Mouse (Mus musculus) lung, adult 2 months (tissue): ENCODE data around the gene Fam198a.

Source experiments
- CTCF ChIP-seq: fragments of 200-500 bp; IDR thresholded peaks from 2 replicates; pipeline ENCODE4 v1.5.1; 2011; ENCODE audit warnings: mild to moderate bottlenecking, low read length, control low read depth; ENCODE audit not compliant: insufficient read depth
- POLR2A ChIP-seq: fragments of 200-500 bp; IDR thresholded peaks from 2 replicates; pipeline ENCODE4 v1.6.1; 2011; ENCODE audit warnings: low read depth, mild to moderate bottlenecking, control low read depth, low read length, borderline replicate concordance; ENCODE audit errors: extremely low read depth

DNA sequence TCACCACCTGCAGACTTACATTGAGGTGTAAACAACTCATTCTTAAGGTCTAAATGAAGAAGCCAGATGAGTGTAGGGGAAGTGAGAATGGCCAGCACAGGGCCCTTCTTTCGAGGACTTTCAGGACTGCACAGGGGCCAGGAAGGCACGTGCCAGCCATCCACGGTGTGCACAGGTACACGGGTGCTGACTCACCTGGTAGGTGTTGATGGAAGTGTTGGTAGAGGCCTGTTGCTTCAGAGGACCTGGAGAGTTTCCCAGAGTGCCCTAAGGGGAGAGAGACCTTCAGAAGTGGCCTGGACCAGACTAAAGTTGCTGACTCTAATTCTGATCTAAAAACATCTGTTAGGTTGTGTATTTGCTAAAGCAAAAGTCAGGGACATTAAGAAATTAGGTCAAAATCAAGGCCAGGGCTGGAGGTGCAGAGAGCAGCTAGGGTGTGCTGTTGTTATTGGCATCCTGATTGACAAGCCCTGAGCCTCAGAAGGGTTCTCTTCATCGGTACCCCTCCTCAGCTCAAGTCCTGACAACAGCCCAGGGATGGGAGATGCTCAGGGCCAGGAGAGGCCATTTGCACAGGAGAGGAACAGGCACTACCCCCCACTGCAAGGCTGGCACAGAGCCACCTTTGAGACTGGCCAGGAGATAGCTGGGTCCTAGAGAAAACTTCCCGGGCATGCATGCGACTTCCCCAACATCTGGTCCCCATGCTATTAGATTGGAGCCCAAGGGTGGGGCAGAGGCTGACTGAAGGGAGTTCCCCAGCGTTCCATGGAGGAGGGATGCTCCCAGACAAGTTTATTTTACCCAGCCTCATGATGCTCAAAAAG, 47.1 kb upstream of the Fam198a start:
- no peak for TF ChIP-seq CTCF
- TF ChIP-seq POLR2A = no peak
